Comparison of ENCODE assay signal across 16 mouse cellular contexts in genomic region chr14:103561383-103562096, GRCm38 (mm10). TPM values are rescaled to one million over a fixed set of nuclear protein-coding genes. Genes with fewer than 3 reads are reported as not detected.
"Had no signal": no experiment of that assay in that cellular context is flagged by ENCODE, and none has a peak within 500 bp of the region (broad histone marks: within the 10 kb centered on the region; RNA-seq: fewer than 3 reads in every experiment).

No protein-coding gene starts in this region.

- H3K9me3 ChIP-seq: liver, embryonic 13.5 days; midbrain, embryonic 13.5 days had no signal

- H3K9ac ChIP-seq: liver, embryonic 13.5 days; midbrain, embryonic 13.5 days had no signal

- DNase-seq: kidney, adult 2 months; kidney, postnatal 25 days; liver, embryonic 13.5 days; lung, adult 2 months; lung, postnatal 14 days; lung, postnatal 4 days; thymus, adult 18-20 months; thymus, postnatal 36 days had no signal

- H3K27ac ChIP-seq: kidney, postnatal 0 days; liver, embryonic 13.5 days; midbrain, embryonic 13.5 days had no signal

- H3K27me3 ChIP-seq: liver, embryonic 13.5 days; midbrain, embryonic 13.5 days had no signal

- H3K36me3 ChIP-seq: liver, embryonic 13.5 days; midbrain, embryonic 13.5 days had no signal

- H3K4me1 ChIP-seq: liver, embryonic 13.5 days; midbrain, embryonic 13.5 days had no signal

- H3K4me2 ChIP-seq: liver, embryonic 13.5 days; midbrain, embryonic 13.5 days had no signal

- H3K4me3 ChIP-seq: liver, embryonic 13.5 days; midbrain, embryonic 13.5 days had no signal

- ATAC-seq: midbrain, embryonic 13.5 days had no signal

RNA-seq across cellular contexts. Expression of gene Scel, which starts 48.4 kb away (rescaled TPM):
- total RNA-seq: liver, adult 2 months; megakaryocyte progenitor cell, adult 5-6 weeks; megakaryocyte-erythroid progenitor cell, adult 5-6 weeks had no signal
- polyA plus RNA-seq: large intestine, adult 2 months; liver, adult 2 months; small intestine, adult 2 months; testis, adult 2 months had no signal
